Mouse (Mus musculus) megakaryocyte-erythroid progenitor cell, adult 5 weeks (primary cell): Measurements from ENCODE around the gene Chst12. TPM values are rescaled to one million over a fixed set of nuclear protein-coding genes. Genes with fewer than 3 reads are reported as not detected.

Experiments used
- polyA plus RNA-seq: library from polyadenylated mRNA; stranded (reverse); fragments of >175 nt; gene quantifications from 2 replicates; pipeline ENCODE4 v1.2.3, GENCODE M21; 2012

Chst12 gene
- 116 and 179 TPM in 2 replicates for polyA plus RNA-seq

GRCm38 (mm10) chr5:140505208-140505780 lies at the start of gene Chst12:
Gene Chst12, plus strand, starts transcription at chr5:140505550.

GRCm38 (mm10) chr5:140564896-140565295 lies 59.5 kb downstream of the Chst12 start, which contains the start of gene Grifin:
Gene Grifin, minus strand, starts transcription at chr5:140565071.

Other genes starting within 250 kb of the Chst12 start
- gene Mad1l1, start 184.0 kb upstream of the Chst12 start, polyA plus RNA-seq: 23.2 and 33.5 TPM in 2 replicates
- 17.5 and 23.1 TPM in 2 replicates for gene Nudt1, start 183.9 kb upstream of the Chst12 start, polyA plus RNA-seq
- 6.5 and 8.3 TPM in 2 replicates for gene Mrm2, start 173.7 kb upstream of the Chst12 start, polyA plus RNA-seq
- gene Snx8, start 116.3 kb upstream of the Chst12 start, polyA plus RNA-seq: 13.8 and 19.4 TPM in 2 replicates
- gene Eif3b, start 86.2 kb upstream of the Chst12 start, polyA plus RNA-seq: 119 and 151 TPM in 2 replicates
- 0.03 and 0.10 TPM in 2 replicates for gene Gm4869, start 59.9 kb upstream of the Chst12 start, polyA plus RNA-seq
- 0.24 TPM in 1 of 2 replicates, not detected in the other for gene Grifin, start 59.5 kb downstream of the Chst12 start, polyA plus RNA-seq
- gene Lfng, start 101.8 kb downstream of the Chst12 start, polyA plus RNA-seq: 40.9 and 43.6 TPM in 2 replicates
- 267 and 297 TPM in 2 replicates for gene Ttyh3, start 143.5 kb downstream of the Chst12 start, polyA plus RNA-seq
- 12.0 and 17.6 TPM in 2 replicates for gene Iqce, start 196.8 kb downstream of the Chst12 start, polyA plus RNA-seq
- gene Brat1, start 199.5 kb downstream of the Chst12 start, polyA plus RNA-seq: 21.2 and 24.1 TPM in 2 replicates
- 2.6 and 3.5 TPM in 2 replicates for gene Amz1, start 218.6 kb downstream of the Chst12 start, polyA plus RNA-seq